Mouse (Mus musculus) MEL-GATA-1-ER (cell line): Measurements from ENCODE around the gene Syt2.
A peak's percentile ranks its signal among the peaks of the same experiment; 100 is the strongest.

Experiments
- DNase-seq: peaks from one replicate; pipeline ENCODE4 v3.0.0-alpha.2; 2012; ENCODE audit warnings: low read depth; ENCODE audit errors: extremely low read depth

Gene Syt2

GRCm38 (mm10) chr1:134703232-134703631, 56.8 kb downstream of the Syt2 start:
- no peak for DNase-seq

GRCm38 (mm10) chr1:134704396-134705306, 58.2 kb downstream of the Syt2 start:
- DNase-seq, result no peak

DNA sequence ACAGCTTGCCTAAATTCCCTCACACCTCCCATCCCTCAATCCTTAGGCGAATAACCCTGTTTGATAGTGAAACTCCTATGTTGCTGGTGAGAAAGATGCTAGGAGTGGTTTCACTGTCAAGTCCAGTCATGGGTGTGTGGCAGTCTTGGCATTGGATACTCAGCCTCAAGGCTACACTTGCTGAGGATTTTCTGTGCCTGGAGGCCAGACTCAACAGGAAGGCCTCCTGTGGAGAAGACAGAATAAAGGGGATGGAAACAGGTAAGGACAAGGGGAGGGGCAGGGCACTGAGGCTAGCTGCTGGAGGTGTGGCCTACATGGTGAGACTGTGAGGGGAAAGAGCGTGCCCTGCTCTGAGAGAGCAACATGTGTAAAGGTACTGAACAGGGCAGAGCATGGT, 60.1 kb downstream of the Syt2 start:
- DNase-seq, result no peak

- DNase-seq, result no peak
Measured at GRCm38 (mm10) chr1:134707516-134707915, 61.0 kb downstream of the Syt2 start.

DNA sequence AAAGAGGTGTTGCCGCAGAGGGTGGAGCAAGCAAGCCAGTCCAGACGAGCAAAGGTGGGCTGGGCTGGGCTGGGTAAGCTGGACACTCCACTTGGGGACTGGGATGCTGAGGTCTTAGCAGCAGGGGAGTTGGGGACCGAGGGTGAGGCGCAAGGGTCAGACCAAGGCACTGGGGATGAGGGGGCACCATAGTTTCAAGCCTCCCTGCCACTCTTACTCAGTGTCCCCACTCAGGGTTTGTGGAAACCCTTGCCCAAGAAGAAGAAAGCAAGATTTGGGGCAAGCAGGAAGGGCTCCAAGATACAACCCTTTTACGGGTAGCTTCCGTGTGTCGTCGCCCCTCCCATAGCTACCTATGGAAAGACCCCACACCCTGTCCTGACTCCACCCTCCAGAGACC, 61.8 kb downstream of the Syt2 start:
- no peak for DNase-seq

DNA sequence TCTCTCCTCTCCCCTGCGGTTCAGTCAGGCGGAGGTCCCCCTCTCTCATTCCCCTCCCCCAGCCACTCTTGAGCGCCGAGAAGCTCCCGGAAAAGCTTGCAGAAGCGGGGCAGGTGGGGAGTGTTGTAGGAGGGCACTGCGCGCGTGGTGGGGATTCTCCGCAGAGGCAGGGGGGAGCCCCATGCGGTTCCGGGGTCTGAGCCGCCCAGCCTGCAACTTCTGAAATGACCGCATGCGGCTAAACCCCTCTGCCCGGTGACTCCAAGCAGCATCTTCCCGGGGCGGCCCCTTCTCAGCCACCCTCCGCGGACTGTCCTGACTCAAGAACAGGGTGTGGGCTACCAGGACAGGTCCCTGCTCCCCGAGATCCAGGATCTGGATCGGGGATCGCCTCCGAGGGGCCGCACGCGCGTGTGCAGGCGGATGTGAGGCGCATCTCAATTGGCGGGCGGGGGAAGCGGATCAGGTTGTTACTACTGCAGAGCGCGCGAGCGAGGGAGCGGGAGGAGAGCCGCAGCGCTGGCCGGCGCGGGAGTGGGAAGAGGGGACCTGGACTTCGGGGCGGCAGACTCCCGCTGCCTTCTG, 62.4 kb downstream of the Syt2 start:
- no peak for DNase-seq

- DNase-seq, result no peak
Measured at GRCm38 (mm10) chr1:134709411-134710306, 63.2 kb downstream of the Syt2 start.

DNA sequence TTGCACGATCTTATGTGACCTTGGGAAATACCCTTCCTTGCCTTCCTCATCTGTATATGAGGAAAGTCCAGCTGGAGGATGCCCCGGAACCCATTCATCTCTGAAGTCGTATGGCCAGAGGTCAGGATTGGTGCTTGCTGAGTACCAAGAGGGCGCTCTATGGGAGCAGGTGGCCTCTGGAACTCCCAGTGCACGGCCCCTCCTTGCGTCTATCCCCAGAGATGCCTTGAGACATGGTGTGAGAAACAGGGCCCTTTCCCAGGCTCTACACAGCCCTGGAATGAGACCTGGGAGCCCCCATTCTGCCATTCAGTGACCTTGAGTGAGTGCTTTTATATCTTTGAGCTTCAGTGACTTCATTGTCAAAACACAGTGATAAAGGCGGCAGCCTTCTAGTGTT, 64.6 kb downstream of the Syt2 start:
- DNase-seq, result no peak

- peak; percentile 57 for DNase-seq
Measured at GRCm38 (mm10) chr1:134711653-134712052, 65.2 kb downstream of the Syt2 start.

- no peak for DNase-seq
Measured at GRCm38 (mm10) chr1:134712781-134713299, 66.4 kb downstream of the Syt2 start.

DNA sequence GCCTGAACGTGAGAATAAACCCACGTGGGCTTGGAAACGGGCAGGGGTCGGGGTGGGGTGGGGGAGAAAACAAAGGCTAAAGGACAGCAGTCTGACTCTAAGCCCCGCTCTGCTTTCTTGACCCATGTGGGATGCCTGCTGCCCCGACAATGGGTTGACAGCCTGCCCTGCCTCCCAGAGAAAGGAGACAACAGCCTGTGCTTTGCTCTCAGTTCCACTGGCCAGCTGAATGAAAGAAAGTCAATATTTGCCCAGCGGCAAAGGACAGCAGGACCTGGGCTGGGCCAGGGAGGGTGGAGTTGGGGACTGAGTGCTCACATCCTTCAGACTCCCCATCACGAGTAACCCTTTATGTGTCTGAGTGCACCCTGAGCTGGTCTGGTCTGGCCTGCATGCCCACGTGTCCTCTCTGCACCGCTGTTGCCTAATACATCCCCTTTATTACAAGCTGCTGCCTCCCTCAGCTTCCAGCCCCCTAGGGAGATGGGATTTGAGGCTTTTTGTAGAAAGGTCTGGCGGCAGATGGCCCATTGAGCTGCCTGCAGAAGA, 67.0 kb downstream of the Syt2 start:
- no peak for DNase-seq

DNA sequence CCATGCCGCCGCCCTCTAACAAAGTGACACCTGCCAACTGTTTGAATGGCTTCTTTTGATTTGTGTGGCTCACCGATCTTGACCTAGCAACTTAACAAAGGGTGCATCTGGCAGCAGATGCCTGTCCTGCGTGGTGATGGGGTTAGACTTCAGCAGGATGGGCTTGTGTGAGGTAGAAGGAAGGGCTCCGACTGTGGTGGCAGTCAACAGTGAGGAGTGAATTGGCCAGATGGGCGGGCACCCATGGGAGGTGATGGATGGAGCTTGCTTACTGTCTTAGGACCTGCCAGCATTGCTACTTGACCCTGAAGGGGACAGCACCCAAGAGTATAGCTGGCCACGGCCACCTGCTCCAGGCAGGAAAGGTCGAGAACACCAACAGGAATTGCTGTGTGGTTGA, 67.7 kb downstream of the Syt2 start:
- no peak for DNase-seq

DNA sequence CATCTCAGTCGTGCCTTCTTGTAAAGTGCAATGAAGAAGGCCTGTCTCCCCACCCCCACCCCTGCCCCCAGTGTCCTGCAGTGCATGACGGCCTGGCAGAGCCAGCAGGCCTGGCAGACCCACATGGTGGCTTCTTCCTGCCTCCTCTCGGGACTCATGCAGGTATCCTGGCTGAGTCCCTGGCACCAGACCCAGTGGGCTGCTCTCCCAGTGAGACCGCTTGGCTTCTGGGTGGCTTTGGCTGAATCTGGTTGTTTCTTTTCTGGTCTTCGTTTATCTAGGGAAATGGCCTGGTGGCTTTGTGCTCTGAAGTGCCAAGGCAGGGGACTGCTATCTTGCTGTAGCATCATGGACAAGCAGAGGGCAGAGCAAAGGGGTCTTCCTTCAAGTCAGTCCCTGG, 68.6 kb downstream of the Syt2 start:
- no peak for DNase-seq

DNA sequence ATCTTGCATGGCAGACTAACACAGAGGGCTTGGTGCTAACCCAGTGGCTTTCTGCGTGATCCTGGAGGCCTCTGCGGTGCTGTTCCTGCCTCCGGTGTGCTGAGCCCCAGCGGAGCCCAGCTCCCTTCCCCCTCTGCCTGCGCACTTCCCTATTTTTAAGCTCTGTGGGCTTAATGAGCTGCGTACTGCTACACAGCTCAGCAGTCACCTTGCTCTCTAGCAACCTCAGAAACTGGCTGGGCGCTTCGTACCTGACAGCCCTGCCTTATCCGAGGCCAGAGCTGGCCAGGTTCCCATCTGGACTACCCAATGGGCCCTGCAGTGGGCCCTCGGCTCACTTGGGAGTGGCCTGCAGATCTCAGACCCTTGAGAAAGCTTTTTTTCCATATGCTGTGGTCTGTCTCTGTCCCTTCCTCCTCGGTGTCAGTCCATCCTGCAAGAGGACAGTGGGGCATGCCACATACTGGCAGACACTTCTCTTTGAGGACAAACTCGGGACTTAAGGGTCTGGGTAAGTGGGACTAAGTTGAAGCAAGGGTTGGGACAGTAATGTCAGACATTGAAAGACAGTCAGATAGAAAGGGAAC, 73.3 kb downstream of the Syt2 start:
- peak; percentile 59 for DNase-seq

DNA sequence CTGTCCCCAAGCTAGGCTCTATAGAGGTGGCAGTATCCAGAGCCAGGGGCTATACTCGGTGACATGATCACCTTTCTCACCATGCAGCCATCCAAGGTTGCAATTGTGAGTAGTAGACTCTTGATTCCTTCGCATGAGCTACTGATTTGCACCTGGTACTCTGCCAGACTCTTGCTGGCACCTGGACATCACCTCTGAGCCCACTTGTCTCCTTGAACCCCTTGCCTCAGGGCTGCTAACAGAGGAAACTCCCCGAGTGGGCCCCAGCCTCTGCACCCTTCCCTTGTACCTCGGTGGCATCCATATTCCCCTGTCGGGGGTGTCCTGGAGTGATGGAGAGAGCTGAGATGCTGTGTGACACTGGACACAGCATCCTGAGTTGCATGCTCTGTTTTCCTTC, 75.0 kb downstream of the Syt2 start:
- DNase-seq, result no peak

DNA sequence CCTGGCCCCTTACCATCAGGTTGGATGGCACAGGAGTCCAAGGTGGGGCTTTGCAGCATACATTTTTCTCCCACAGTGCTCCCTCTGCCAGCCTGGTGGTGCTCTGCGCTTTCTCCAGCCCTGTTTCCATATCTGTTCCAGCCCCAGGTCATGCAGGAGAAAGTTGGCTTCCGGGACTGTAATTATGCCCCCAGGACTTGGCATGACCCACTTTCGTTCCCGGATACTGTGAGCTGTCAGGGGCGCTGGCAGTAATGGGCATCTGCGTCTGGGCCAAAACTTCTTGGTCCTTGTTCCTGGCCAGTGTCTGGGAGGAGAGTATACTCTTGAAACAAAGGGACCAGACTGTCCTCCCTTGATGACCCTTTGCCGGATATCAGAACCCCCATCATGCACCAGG, 76.4 kb downstream of the Syt2 start:
- no peak for DNase-seq

DNA sequence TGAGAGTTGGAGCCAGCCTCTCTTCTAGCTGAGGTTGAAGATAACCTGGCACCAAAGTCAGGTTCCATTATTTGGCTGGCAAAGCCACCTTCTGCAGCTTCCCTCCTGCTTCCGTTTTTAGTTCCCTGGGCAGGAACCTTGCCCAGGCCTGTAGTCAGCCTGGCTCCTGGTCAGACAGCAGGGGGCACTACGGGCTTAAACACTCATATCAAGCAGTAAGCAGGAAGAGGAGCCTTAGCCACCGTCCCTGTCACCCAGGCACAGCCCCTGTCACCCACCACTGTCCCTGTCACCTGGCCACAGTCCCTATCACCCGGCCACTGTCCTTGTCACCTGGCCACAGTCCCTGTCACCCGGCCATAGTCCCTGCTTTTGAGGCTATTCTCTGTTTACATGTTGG, 78.8 kb downstream of the Syt2 start:
- peak; percentile 59 for DNase-seq

DNA sequence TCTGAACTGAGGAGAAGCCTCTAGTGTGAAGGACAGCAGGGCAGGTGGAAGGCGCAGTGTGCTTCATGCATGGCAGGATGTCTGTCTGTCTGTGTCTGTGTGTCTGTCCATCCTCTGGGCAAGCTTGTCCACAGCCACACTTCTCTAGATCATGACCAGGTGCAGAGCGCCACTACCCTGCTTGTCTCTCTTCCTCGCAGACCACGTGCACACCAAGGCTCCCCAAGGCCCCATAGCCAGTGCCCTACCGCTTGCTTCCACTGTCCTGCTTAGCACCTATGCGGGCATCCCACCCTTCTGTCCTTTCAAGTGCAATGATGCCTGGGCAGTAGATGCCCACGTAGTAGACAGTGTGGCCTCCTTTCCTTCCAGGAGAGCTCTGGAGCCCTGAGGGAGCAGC, 80.0 kb downstream of the Syt2 start:
- no peak for DNase-seq

DNA sequence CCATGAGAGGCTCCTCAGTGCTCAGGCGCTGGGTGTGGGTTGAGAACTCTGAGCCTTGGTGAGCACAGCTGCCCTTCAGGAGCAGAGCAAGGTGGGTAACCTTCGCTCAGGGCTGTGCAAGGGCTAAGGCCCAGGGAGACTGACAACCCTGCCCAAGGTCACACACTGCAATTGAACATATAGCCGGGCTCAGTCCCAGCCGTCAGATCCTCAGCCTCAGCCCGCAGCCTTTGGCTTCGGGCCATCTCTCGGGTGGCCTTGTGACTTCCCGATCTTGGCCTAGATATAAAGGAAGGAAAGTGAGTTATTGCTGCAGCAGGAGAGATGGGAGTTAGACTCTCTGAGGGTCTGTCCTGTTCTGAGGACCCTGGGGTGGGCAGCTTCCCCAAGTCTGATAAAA, 80.8 kb downstream of the Syt2 start:
- DNase-seq, result no peak

- no peak for DNase-seq
Measured at GRCm38 (mm10) chr1:134733659-134734058, 87.2 kb downstream of the Syt2 start.

GRCm38 (mm10) chr1:134737463-134737862, 91.0 kb downstream of the Syt2 start:
- no peak for DNase-seq
